Mouse (Mus musculus) limb, embryonic 15.5 days (tissue): ENCODE results near the gene Tra2a. TPM values are rescaled to one million over a fixed set of nuclear protein-coding genes. Genes with fewer than 3 reads are reported as not detected.
"Not testable (repeated sequence)": the region's sequence is repeated elsewhere in the genome, so short reads cannot be mapped to it uniquely, and the experiment has no call there.

ENCODE experiments used
- ATAC-seq: fragments of 200-750 bp; cut with Nextera tagmentation; 2 replicates; pipeline ENCODE4 v1.8.0; 2017; ENCODE audit warnings: low read depth, moderate TSS enrichment; ENCODE audit not compliant: insufficient number of reproducible peaks, low FRiP score, low TSS enrichment
- H3K27ac ChIP-seq: fragments of 300-500 bp; sonication (generic); 2 replicates; pipeline ENCODE4 v1.5.1; 2015; ENCODE audit warnings: moderate library complexity, mild to moderate bottlenecking, inconsistent platforms
- H3K27me3 ChIP-seq: fragments of 300-500 bp; sonication (generic); 2 replicates; pipeline ENCODE4 v1.6.1; 2015; ENCODE audit warnings: inconsistent platforms
- H3K36me3 ChIP-seq: fragments of 300-500 bp; sonication (generic); 2 replicates; pipeline ENCODE4 v1.6.1; 2015; ENCODE audit warnings: inconsistent platforms
- H3K4me1 ChIP-seq: fragments of 300-500 bp; sonication (generic); 2 replicates; pipeline ENCODE4 v1.6.1; 2015; ENCODE audit warnings: inconsistent platforms
- H3K4me2 ChIP-seq: fragments of 300-500 bp; sonication (generic); 2 replicates; pipeline ENCODE4 v1.6.1; 2015; ENCODE audit warnings: mild to moderate bottlenecking, inconsistent platforms
- H3K4me3 ChIP-seq: fragments of 300-500 bp; sonication (generic); 2 replicates; pipeline ENCODE4 v1.5.1; 2015; ENCODE audit warnings: mild to moderate bottlenecking, inconsistent platforms
- H3K9ac ChIP-seq: fragments of 300-500 bp; sonication (generic); 2 replicates; pipeline ENCODE4 v1.6.1; 2015; ENCODE audit warnings: inconsistent platforms
- H3K9me3 ChIP-seq: fragments of 300-500 bp; sonication (generic); 2 replicates; pipeline ENCODE4 v1.6.1; 2016; ENCODE audit warnings: inconsistent platforms
- WGBS: fragments of 180-500 bp; shearing (Covaris S2); methylation state at CpG from one replicate; pipeline ENCODE4 v1.1.7; 2015; 5-methylcytosine and 5-hydroxymethylcytosine counted together
- polyA plus RNA-seq: library from polyadenylated mRNA; unstranded; fragments of >200 nt; fragmentation: Nextera tagmentation; extraction: Ambion mirVana; gene quantifications from 2 replicates; pipeline ENCODE4 v1.2.1, GENCODE M21; 2015

Gene Tra2a
- polyA plus RNA-seq, result 81.9 and 98.3 TPM in 2 replicates

GRCm38 (mm10) chr6:49263847-49264243 lies at the start of gene Tra2a:
Gene Tra2a (minus strand): TSS chr6:49264033.
- Histone ChIP-seq H3K4me3 (peak within 1 kb of the TSS; percentile 74), H3K27me3 (no peaks in the 10 kb centered on the region), H3K4me1 (peaks cover 18% of the 10 kb centered on the region), H3K9me3 (no peaks in the 10 kb centered on the region), H3K27ac (peak within 1 kb of the TSS; percentile 98), H3K4me2 (peak within 1 kb of the TSS; percentile 51), H3K9ac (peak within 1 kb of the TSS; percentile 100), H3K36me3 (no peaks in the 10 kb centered on the region)
- peak; percentile 90 for ATAC-seq
- under 1% methylated on average over 39 of the region's 39 CpGs for WGBS

- H3K27me3 ChIP-seq, result no peaks in the 10 kb centered on the region
- H3K4me2 ChIP-seq, result no peak overlapping the region
- ATAC-seq, result no peak
- no peak overlapping the region for H3K9ac ChIP-seq
- no peaks in the 10 kb centered on the region for H3K4me1 ChIP-seq
- no peak overlapping the region for H3K4me3 ChIP-seq
- no peaks in the 10 kb centered on the region for H3K9me3 ChIP-seq
- no peak overlapping the region for H3K27ac ChIP-seq
- no peaks in the 10 kb centered on the region for H3K36me3 ChIP-seq
These were observed 34.5 kb upstream of the Tra2a start for GRCm38 (mm10) chr6:49298286-49298685.

- no peaks in the 10 kb centered on the region for H3K27me3 ChIP-seq
- WGBS, result 64% methylated on average over 1 of the region's 1 CpGs
These were observed 18.3 kb upstream of the Tra2a start for GRCm38 (mm10) chr6:49282122-49282521.

GRCm38 (mm10) chr6:49280942-49281341 lies 17.1 kb upstream of the Tra2a start:
- no peak for ATAC-seq
- no peaks in the 10 kb centered on the region for H3K27me3 ChIP-seq
- H3K4me3 ChIP-seq, result no peak overlapping the region
- no peak overlapping the region for H3K4me2 ChIP-seq
- H3K27ac ChIP-seq, result no peak overlapping the region
- H3K4me1 ChIP-seq, result no peaks in the 10 kb centered on the region
- 29% methylated on average over 1 of the region's 1 CpGs for WGBS
- no peak overlapping the region for H3K9ac ChIP-seq
- H3K9me3 ChIP-seq, result no peaks in the 10 kb centered on the region
- no peaks in the 10 kb centered on the region for H3K36me3 ChIP-seq

More at GRCm38 (mm10) chr6:49282122-49282521, 18.3 kb upstream of the Tra2a start:
- ATAC-seq, result no peak
- Histone ChIP-seq H3K4me3 (no peak overlapping the region), H3K9ac (no peak overlapping the region), H3K4me1 (no peaks in the 10 kb centered on the region), H3K36me3 (no peaks in the 10 kb centered on the region), H3K9me3 (no peaks in the 10 kb centered on the region), H3K27ac (no peak overlapping the region), H3K4me2 (no peak overlapping the region)

GRCm38 (mm10) chr6:49275296-49275695 lies 11.5 kb upstream of the Tra2a start:
- 85% methylated on average over 7 of the region's 7 CpGs for WGBS
- no peak for ATAC-seq
- H3K27me3 ChIP-seq, result no peaks in the 10 kb centered on the region

GRCm38 (mm10) chr6:49274416-49275091 lies 10.7 kb upstream of the Tra2a start:
- no peak overlapping the region for H3K4me2 ChIP-seq
- no peak overlapping the region for H3K4me3 ChIP-seq
- H3K27me3 ChIP-seq, result no peaks in the 10 kb centered on the region
- no peak overlapping the region for H3K9ac ChIP-seq
- H3K36me3 ChIP-seq, result no peaks in the 10 kb centered on the region
- H3K9me3 ChIP-seq, result no peaks in the 10 kb centered on the region
- WGBS, result 64% methylated on average over 9 of the region's 9 CpGs
- no peak for ATAC-seq
- no peak overlapping the region for H3K27ac ChIP-seq
- no peaks in the 10 kb centered on the region for H3K4me1 ChIP-seq

More at GRCm38 (mm10) chr6:49275296-49275695, 11.5 kb upstream of the Tra2a start:
- Histone ChIP-seq H3K36me3 (no peaks in the 10 kb centered on the region), H3K4me3 (no peak overlapping the region), H3K4me1 (no peaks in the 10 kb centered on the region), H3K9ac (no peak overlapping the region), H3K9me3 (no peaks in the 10 kb centered on the region), H3K27ac (no peak overlapping the region), H3K4me2 (no peak overlapping the region)

- no peaks in the 10 kb centered on the region for H3K9me3 ChIP-seq
- H3K4me2 ChIP-seq, result no peak overlapping the region
- no peak overlapping the region for H3K27ac ChIP-seq
- no peaks in the 10 kb centered on the region for H3K4me1 ChIP-seq
- H3K9ac ChIP-seq, result no peak overlapping the region
- no peaks in the 10 kb centered on the region for H3K36me3 ChIP-seq
- no peak overlapping the region for H3K4me3 ChIP-seq
- H3K27me3 ChIP-seq, result no peaks in the 10 kb centered on the region
- ATAC-seq, result no peak
- WGBS, result 36% methylated on average over 4 of the region's 4 CpGs
These were observed 10.1 kb upstream of the Tra2a start for GRCm38 (mm10) chr6:49273934-49274333.

GRCm38 (mm10) chr6:49272863-49273262 lies 9.0 kb upstream of the Tra2a start:
- Histone ChIP-seq H3K27ac (no peak overlapping the region), H3K27me3 (no peaks in the 10 kb centered on the region), H3K9me3 (no peaks in the 10 kb centered on the region), H3K9ac (no peak overlapping the region), H3K4me1 (no peaks in the 10 kb centered on the region), H3K4me3 (no peak overlapping the region), H3K36me3 (no peaks in the 10 kb centered on the region), H3K4me2 (no peak overlapping the region)
- no peak for ATAC-seq
- WGBS, result 86% methylated on average over 2 of the region's 2 CpGs

GRCm38 (mm10) chr6:49271815-49272214 lies 8.0 kb upstream of the Tra2a start:
- Histone ChIP-seq H3K4me1 (no peaks in the 10 kb centered on the region), H3K9me3 (no peaks in the 10 kb centered on the region), H3K27ac (no peak overlapping the region), H3K4me3 (no peak overlapping the region), H3K36me3 (no peaks in the 10 kb centered on the region), H3K27me3 (no peaks in the 10 kb centered on the region), H3K4me2 (no peak overlapping the region), H3K9ac (no peak overlapping the region)
- 69% methylated on average over 6 of the region's 6 CpGs for WGBS
- ATAC-seq, result no peak

- H3K36me3 ChIP-seq, result no peaks in the 10 kb centered on the region
- H3K4me3 ChIP-seq, result no peak overlapping the region
- no peak for ATAC-seq
- H3K4me1 ChIP-seq, result no peaks in the 10 kb centered on the region
- H3K27ac ChIP-seq, result no peak overlapping the region
- H3K9ac ChIP-seq, result no peak overlapping the region
- no peak overlapping the region for H3K4me2 ChIP-seq
- no peaks in the 10 kb centered on the region for H3K27me3 ChIP-seq
- 67% methylated on average over 11 of the region's 11 CpGs for WGBS
- no peaks in the 10 kb centered on the region for H3K9me3 ChIP-seq
These were observed 6.1 kb upstream of the Tra2a start for GRCm38 (mm10) chr6:49269923-49270322.

GRCm38 (mm10) chr6:49269200-49269599 lies 5.4 kb upstream of the Tra2a start:
- Histone ChIP-seq H3K4me2 (no peak overlapping the region), H3K27me3 (no peaks in the 10 kb centered on the region), H3K27ac (no peak overlapping the region), H3K4me3 (no peak overlapping the region), H3K36me3 (no peaks in the 10 kb centered on the region), H3K4me1 (no peaks in the 10 kb centered on the region), H3K9me3 (no peaks in the 10 kb centered on the region), H3K9ac (no peak overlapping the region)
- 20% methylated on average over 5 of the region's 5 CpGs for WGBS
- ATAC-seq, result no peak

GRCm38 (mm10) chr6:49267686-49268085 lies 3.9 kb upstream of the Tra2a start:
- Histone ChIP-seq H3K27me3 (no peaks in the 10 kb centered on the region), H3K27ac (no peak overlapping the region), H3K4me1 (no peaks in the 10 kb centered on the region), H3K4me3 (no peak overlapping the region), H3K9me3 (no peaks in the 10 kb centered on the region), H3K36me3 (no peaks in the 10 kb centered on the region), H3K9ac (no peak overlapping the region), H3K4me2 (no peak overlapping the region)
- 70% methylated on average over 4 of the region's 4 CpGs for WGBS
- ATAC-seq, result no peak

GRCm38 (mm10) chr6:49265207-49265606 lies 1.4 kb upstream of the Tra2a start:
- 92% methylated on average over 1 of the region's 1 CpGs for WGBS
- not testable (repeated sequence) for H3K9ac ChIP-seq, H3K36me3 ChIP-seq, H3K4me2 ChIP-seq, H3K27ac ChIP-seq, H3K27me3 ChIP-seq, ATAC-seq, H3K4me3 ChIP-seq, H3K9me3 ChIP-seq
- H3K4me1 ChIP-seq, result peaks cover 13% of the 10 kb centered on the region
